Mouse (Mus musculus): ENCODE data around the gene Jtb.
A peak's percentile ranks its signal among the peaks of the same experiment; 100 is the strongest.
"Not testable (repeated sequence)": the region's sequence is repeated elsewhere in the genome, so short reads cannot be mapped to it uniquely, and the experiment has no call there.

Gene Jtb

GRCm38 (mm10) chr3:90231075-90231474 lies 322 bp upstream of the Jtb start:
- DNase-seq = no peak

- no peak for DNase-seq
Measured at GRCm38 (mm10) chr3:90241251-90241650, 9.9 kb downstream of the Jtb start.

- no peak for DNase-seq
Measured at GRCm38 (mm10) chr3:90241669-90242358, 10.4 kb downstream of the Jtb start.

- no peak for DNase-seq
Measured at GRCm38 (mm10) chr3:90242984-90243775, 11.8 kb downstream of the Jtb start, which contains the start of gene Creb3l4. Creb3l4 (minus strand) TSS chr3:90243512.

GRCm38 (mm10) chr3:90245406-90245805 lies 14.0 kb downstream of the Jtb start:
- DNase-seq = no peak

GRCm38 (mm10) chr3:90247630-90247959 lies 16.2 kb downstream of the Jtb start:
- DNase-seq = no peak

- peak; percentile 91 for DNase-seq
Measured at GRCm38 (mm10) chr3:90247960-90248745, 16.8 kb downstream of the Jtb start, which contains the start of gene Slc39a1. Slc39a1 (plus strand) TSS chr3:90248172.

- DNase-seq = no peak
Measured at GRCm38 (mm10) chr3:90248746-90249100, 17.3 kb downstream of the Jtb start.

GRCm38 (mm10) chr3:90250791-90251190 lies 19.4 kb downstream of the Jtb start:
- no peak for DNase-seq

GRCm38 (mm10) chr3:90251731-90252226 lies 20.4 kb downstream of the Jtb start:
- DNase-seq = not testable (repeated sequence)

- not testable (repeated sequence) for DNase-seq
Measured at GRCm38 (mm10) chr3:90252659-90253058, 21.3 kb downstream of the Jtb start.

- not testable (repeated sequence) for DNase-seq
Measured at GRCm38 (mm10) chr3:90253174-90253573, 21.8 kb downstream of the Jtb start.

- peak; percentile 96 for DNase-seq
Measured at GRCm38 (mm10) chr3:90253653-90254418, 22.4 kb downstream of the Jtb start, which contains the start of gene Crtc2. Crtc2 (plus strand) TSS chr3:90254163.

GRCm38 (mm10) chr3:90254419-90255193 lies 23.2 kb downstream of the Jtb start:
- no peak for DNase-seq

GRCm38 (mm10) chr3:90255194-90255565 lies 23.8 kb downstream of the Jtb start:
- no peak for DNase-seq

- DNase-seq = no peak
Measured at GRCm38 (mm10) chr3:90255784-90256353, 24.5 kb downstream of the Jtb start.

GRCm38 (mm10) chr3:90256731-90257530 lies 25.5 kb downstream of the Jtb start:
- DNase-seq = no peak

- DNase-seq = no peak
Measured at GRCm38 (mm10) chr3:90258521-90258920, 27.1 kb downstream of the Jtb start.

GRCm38 (mm10) chr3:90263121-90263771 lies 31.8 kb downstream of the Jtb start:
- DNase-seq = no peak

- no peak for DNase-seq
Measured at GRCm38 (mm10) chr3:90264687-90265033, 33.3 kb downstream of the Jtb start.
